ENCODE assay signal across 9 mouse cellular contexts in genomic region chr11:107451106-107451505, GRCm38 (mm10). TPM values are rescaled to one million over a fixed set of nuclear protein-coding genes. Genes with fewer than 3 reads are reported as not detected.
DNase-seq lines count a peak whose midpoint lies in the region; ATAC-seq and TF ChIP-seq lines count a peak whose summit lies in the region.
"Had no signal": no experiment of that assay in that cellular context is flagged by ENCODE, and none has a peak within 500 bp of the region (broad histone marks: within the 10 kb centered on the region; RNA-seq: fewer than 3 reads in every experiment).

No protein-coding gene starts in this region.

- TF ChIP-seq EP300 in ES-Bruce4 (IDR thresholded peaks at IDR 0.05; ENCODE audit: insufficient read depth, low read depth, low read length): no peak

- H3K4me3 ChIP-seq in ES-Bruce4 (ENCODE audit: low read depth, low read length): peak overlapping the region; percentile 33; the same call in 1 of the 2 replicates
- no peak overlapping the region for H3K4me3 ChIP-seq in kidney, postnatal 0 days (replicated peaks; ENCODE audit: low read depth, low read length)
- H3K4me3 ChIP-seq: embryonic facial prominence, embryonic 12.5 days; midbrain, embryonic 12.5 days had no signal

- peak overlapping the region; percentile 33; the same call in 1 of the 2 replicates for H3K27ac ChIP-seq in ES-Bruce4 (ENCODE audit: insufficient read depth, low read length)
- H3K27ac ChIP-seq in kidney, postnatal 0 days: peak overlapping the region; percentile 67; the same call in 1 of the 2 replicates
- H3K27ac ChIP-seq: midbrain, embryonic 12.5 days had no signal

- 42% methylated on average over 10 of the region's 10 CpGs for WGBS in kidney, postnatal 0 days

- H3K4me1 ChIP-seq in ES-Bruce4 (ENCODE audit: control insufficient read depth, insufficient read depth, low read length): peaks cover 11% of the 10 kb centered on the region
- H3K4me1 ChIP-seq in kidney, postnatal 0 days (replicated peaks; ENCODE audit: insufficient read depth, low read length): peaks cover 26% of the 10 kb centered on the region

- TF ChIP-seq POLR2A in ES-Bruce4 (IDR thresholded peaks at IDR 0.05; ENCODE audit: insufficient read depth, low read length): no peak

- H3K9ac ChIP-seq in ES-Bruce4 (ENCODE audit: low read depth, poor library complexity, severe bottlenecking): peak overlapping the region; percentile 36; the same call in 1 of the 2 replicates
- no peak overlapping the region for H3K9ac ChIP-seq in kidney, postnatal 0 days (ENCODE audit: low read depth, low read length)
- H3K9ac ChIP-seq: embryonic facial prominence, embryonic 12.5 days; midbrain, embryonic 12.5 days had no signal

- no peak for TF ChIP-seq CTCF in ES-Bruce4 (IDR thresholded peaks at IDR 0.05; ENCODE audit: low read depth, low read length)
- TF ChIP-seq CTCF in kidney, postnatal 0 days (IDR thresholded peaks at IDR 0.05; ENCODE audit: low read depth): 0 out of 2 replicates have a peak, but pooled peaks have one; percentile 6

- peak; percentile 79 for DNase-seq in c-Kit-positive CD71-positive TER-119-positive erythroid progenitor cells, embryonic 14.5 days (ENCODE audit: low spot score)
- DNase-seq in kidney, postnatal 0 days (ENCODE audit: low spot score): peak; percentile 51
- peak; percentile 58 for DNase-seq in spleen, adult 12 weeks (ENCODE audit: low spot score)
- DNase-seq in adrenal gland, postnatal 25 days: no peak
- DNase-seq in retina, embryonic 14.5 days (ENCODE audit: low spot score): no peak
- no peak for DNase-seq in cerebellum, postnatal 4 days (ENCODE audit: low spot score in 2 of 2)

- no peaks in the 10 kb centered on the region for H3K27me3 ChIP-seq in ES-Bruce4 (ENCODE audit: control insufficient read depth, insufficient read depth, low read length, poor library complexity, severe bottlenecking)
- no peaks in the 10 kb centered on the region for H3K27me3 ChIP-seq in kidney, postnatal 0 days (ENCODE audit: insufficient read depth, low read length)
- H3K27me3 ChIP-seq: embryonic facial prominence, embryonic 12.5 days; midbrain, embryonic 12.5 days had no signal

- no peaks in the 10 kb centered on the region for H3K9me3 ChIP-seq in ES-Bruce4 (replicated peaks; ENCODE audit: control insufficient read depth, insufficient read depth, low read length, poor library complexity, severe bottlenecking)
- no peaks in the 10 kb centered on the region for H3K9me3 ChIP-seq in kidney, postnatal 0 days (replicated peaks; ENCODE audit: low read length)
- H3K9me3 ChIP-seq: embryonic facial prominence, embryonic 12.5 days; midbrain, embryonic 12.5 days had no signal

- ATAC-seq in kidney, postnatal 0 days (replicated peaks; ENCODE audit: low FRiP score, low read depth): peak; percentile 76

- H3K4me2 ChIP-seq in kidney, postnatal 0 days (ENCODE audit: low read length): no peak overlapping the region
- H3K4me2 ChIP-seq: embryonic facial prominence, embryonic 12.5 days; midbrain, embryonic 12.5 days had no signal

- no peaks in the 10 kb centered on the region for H3K36me3 ChIP-seq in ES-Bruce4 (ENCODE audit: control insufficient read depth, insufficient read depth, low read length, poor library complexity, severe bottlenecking)
- H3K36me3 ChIP-seq in kidney, postnatal 0 days (ENCODE audit: insufficient read depth, low read length): no peaks in the 10 kb centered on the region

RNA-seq across cellular contexts. Expression of gene Pitpnc1, which starts 19.4 kb away (rescaled TPM):
- polyA plus RNA-seq in ES-Bruce4 (2011; ENCODE audit: insufficient read depth, insufficient read length, low read depth, missing spikeins): 25.4 and 27.1 TPM in 2 replicates
- 19.6 and 21.8 TPM in 2 replicates for polyA plus RNA-seq in kidney, postnatal 0 days (2015; fragmentation: Nextera tagmentation; extraction: Ambion mirVana)
- 14.8 and 20.4 TPM in 2 replicates for total RNA-seq in adrenal gland, postnatal 25 days (2021)

RNA-seq across cellular contexts. Expression of gene Psmd12, which starts 28.2 kb away (rescaled TPM):
- 155 and 167 TPM in 2 replicates for polyA plus RNA-seq in ES-Bruce4 (2011; ENCODE audit: insufficient read depth, insufficient read length, low read depth, missing spikeins)
- polyA plus RNA-seq in kidney, postnatal 0 days (2015; fragmentation: Nextera tagmentation; extraction: Ambion mirVana): 151 and 163 TPM in 2 replicates
- total RNA-seq in adrenal gland, postnatal 25 days (2021): 98.8 and 106 TPM in 2 replicates

Comparison
In these comparisons a context has a peak if more than half of its experiments do, and no peak if none do; other contexts are left out.
1. DNase-seq: peak in c-Kit-positive CD71-positive TER-119-positive erythroid progenitor cells, embryonic 14.5 days (single experiment), kidney, postnatal 0 days (single experiment) and spleen, adult 12 weeks (single experiment); none in adrenal gland, postnatal 25 days (single experiment), retina, embryonic 14.5 days (single experiment) and cerebellum, postnatal 4 days (0 of 2).